Mouse (Mus musculus): ENCODE results near the gene 4921509C19Rik. TPM values are rescaled to one million over a fixed set of nuclear protein-coding genes. Genes with fewer than 3 reads are reported as not detected.
A peak's percentile ranks its signal among the peaks of the same experiment; 100 is the strongest.
"Not testable (repeated sequence)": the region's sequence is repeated elsewhere in the genome, so short reads cannot be mapped to it uniquely, and the experiment has no call there.

4921509C19Rik gene
- polyA plus RNA-seq, 1 experiment from 2014 or later: not detected

DNA sequence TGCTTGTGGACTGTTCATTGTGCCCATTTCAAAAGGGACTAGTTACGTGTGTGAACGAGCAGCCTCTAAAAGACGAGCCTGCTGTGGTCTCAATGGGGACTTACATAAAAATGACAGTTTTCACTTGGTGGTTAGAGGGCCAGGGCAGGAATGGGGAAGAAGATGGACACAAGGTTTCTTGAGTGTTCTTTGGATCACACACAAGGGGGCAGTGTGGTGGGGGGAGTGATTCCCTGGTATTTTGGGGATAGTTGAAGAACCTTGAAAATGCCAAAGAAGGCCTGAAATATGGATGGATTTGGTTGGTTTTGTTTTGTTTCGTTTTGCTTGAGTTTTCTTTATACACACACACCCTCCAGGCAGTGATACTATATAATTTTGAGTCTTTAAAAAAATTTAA, 28.3 kb upstream of the 4921509C19Rik start:
- no peak for ATAC-seq
- WGBS: 90% methylated on average over 4 of the region's 4 CpGs
- peaks cover 69% of the 10 kb centered on the region for H3K36me3 ChIP-seq (ENCODE audit: control insufficient read depth, insufficient read depth)
- no peaks in the 10 kb centered on the region for H3K4me1 ChIP-seq (replicated peaks; ENCODE audit: control insufficient read depth, insufficient read depth, low read length)
- H3K9me3 ChIP-seq (ENCODE audit: control insufficient read depth): no peaks in the 10 kb centered on the region
- peak; percentile 44 for TF ChIP-seq CTCF (IDR thresholded peaks at IDR 0.05; ENCODE audit: low read depth)
- H3K4me2 ChIP-seq (replicated peaks; ENCODE audit: low read depth): no peak overlapping the region
- H3K27ac ChIP-seq (ENCODE audit: low read depth, low read length): no peak overlapping the region
- H3K27me3 ChIP-seq (replicated peaks; ENCODE audit: control insufficient read depth, insufficient read depth, low read length): no peaks in the 10 kb centered on the region
- no peak overlapping the region for H3K9ac ChIP-seq (ENCODE audit: low read depth, low read length)
- no peak overlapping the region for H3K4me3 ChIP-seq (ENCODE audit: low read depth, low read length)

DNA sequence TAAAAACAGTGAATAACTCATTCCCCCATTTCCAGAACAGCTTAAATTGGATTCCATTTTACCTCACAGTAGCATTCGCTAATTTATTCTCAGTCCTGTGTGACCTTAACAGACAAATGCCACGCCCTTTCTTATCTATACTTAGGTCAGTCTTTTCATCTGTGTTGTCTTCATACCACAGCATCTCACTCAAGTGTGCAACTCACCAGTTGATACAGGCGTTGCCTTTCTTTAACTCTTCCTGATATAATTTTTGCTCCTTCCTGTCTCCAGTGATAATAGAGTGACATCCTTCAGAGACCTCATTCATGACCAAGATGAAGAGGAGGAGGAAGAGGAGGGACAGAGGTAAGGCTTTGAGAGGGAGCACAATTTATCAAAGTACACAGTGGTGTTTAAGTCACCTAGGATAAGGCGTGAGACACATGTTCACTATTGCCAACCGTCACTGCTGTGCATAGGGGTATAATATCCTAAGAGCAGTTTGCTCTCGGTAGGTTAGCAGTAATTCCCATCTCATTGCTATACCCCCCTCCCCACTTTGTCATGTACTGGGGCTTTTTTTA, 24.6 kb upstream of the 4921509C19Rik start:
- no peaks in the 10 kb centered on the region for H3K4me1 ChIP-seq (replicated peaks; ENCODE audit: control insufficient read depth, insufficient read depth, low read length)
- no peak for TF ChIP-seq CTCF (IDR thresholded peaks at IDR 0.05; ENCODE audit: low read depth)
- peaks cover 52% of the 10 kb centered on the region for H3K36me3 ChIP-seq (ENCODE audit: control insufficient read depth, insufficient read depth)

GRCm38 (mm10) chr2:151498358-151498757, 22.4 kb upstream of the 4921509C19Rik start:
- H3K4me1 ChIP-seq (replicated peaks; ENCODE audit: control insufficient read depth, insufficient read depth, low read length): no peaks in the 10 kb centered on the region
- H3K9ac ChIP-seq (ENCODE audit: low read depth, low read length): no peak overlapping the region
- no peaks in the 10 kb centered on the region for H3K27me3 ChIP-seq (replicated peaks; ENCODE audit: control insufficient read depth, insufficient read depth, low read length)
- no peak overlapping the region for H3K4me2 ChIP-seq (replicated peaks; ENCODE audit: low read depth)
- WGBS: 67% methylated on average over 3 of the region's 3 CpGs
- no peak overlapping the region for H3K27ac ChIP-seq (ENCODE audit: low read depth, low read length)
- H3K9me3 ChIP-seq (ENCODE audit: control insufficient read depth): no peaks in the 10 kb centered on the region
- ATAC-seq: no peak
- no peak overlapping the region for H3K4me3 ChIP-seq (ENCODE audit: low read depth, low read length)
- TF ChIP-seq CTCF (IDR thresholded peaks at IDR 0.05; ENCODE audit: low read depth): no peak
- H3K36me3 ChIP-seq (ENCODE audit: control insufficient read depth, insufficient read depth): peaks cover 37% of the 10 kb centered on the region

More for the DNA sequence above, 24.6 kb upstream of the 4921509C19Rik start:
- Histone ChIP-seq H3K9me3 (ENCODE audit: control insufficient read depth) (no peaks in the 10 kb centered on the region), H3K4me2 (replicated peaks; ENCODE audit: low read depth) (no peak overlapping the region), H3K9ac (ENCODE audit: low read depth, low read length) (no peak overlapping the region), H3K4me3 (ENCODE audit: low read depth, low read length) (no peak overlapping the region), H3K27ac (ENCODE audit: low read depth, low read length) (no peak overlapping the region), H3K27me3 (replicated peaks; ENCODE audit: control insufficient read depth, insufficient read depth, low read length) (no peaks in the 10 kb centered on the region)
- 90% methylated on average over 6 of the region's 6 CpGs for WGBS
- no peak for ATAC-seq

DNA sequence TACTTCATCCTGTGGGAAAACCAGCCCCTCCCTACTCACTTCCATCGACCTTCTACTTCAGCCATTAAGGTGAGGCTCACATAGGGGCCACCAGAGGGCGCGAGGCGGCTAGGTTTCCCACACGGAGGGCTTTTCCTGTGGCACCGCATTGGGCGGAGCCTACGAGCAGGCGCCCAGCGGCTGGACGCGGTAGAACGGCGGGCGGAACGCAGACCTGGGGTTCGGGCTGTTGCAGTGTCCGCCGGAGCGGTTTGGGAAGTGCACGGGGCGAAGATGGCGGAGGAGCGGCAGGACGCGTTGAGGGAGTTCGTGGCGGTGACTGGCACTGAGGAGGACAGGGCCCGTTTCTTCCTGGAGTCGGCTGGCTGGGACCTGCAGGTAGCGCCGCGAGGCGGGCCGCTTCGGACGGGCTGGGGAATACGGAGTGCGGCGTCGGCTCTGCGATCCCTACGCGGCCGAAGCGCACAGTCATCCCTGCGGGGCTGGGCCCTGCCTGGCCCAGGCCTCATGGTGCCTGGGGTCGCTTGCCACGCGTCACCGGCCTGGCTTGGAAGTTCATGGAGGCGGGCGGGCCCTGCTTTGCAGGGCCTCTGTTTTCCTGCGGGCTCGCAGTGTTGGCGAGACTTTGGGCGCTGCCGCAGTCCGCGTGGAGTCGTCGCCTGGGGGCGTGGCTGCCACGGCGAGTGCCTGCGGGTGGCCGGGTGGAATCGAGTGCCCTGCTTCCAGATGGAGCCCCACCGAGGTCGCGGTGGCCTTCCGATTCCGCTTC, 18.3 kb upstream of the 4921509C19Rik start, which contains the start of gene Nsfl1c:
Gene Nsfl1c, plus strand, starts transcription at position 148 of the 769 bp plus-strand sequence.
- Histone ChIP-seq H3K4me3 (ENCODE audit: low read depth, low read length) (peak within 1 kb of the TSS; percentile 98), H3K9me3 (ENCODE audit: control insufficient read depth) (no peaks in the 10 kb centered on the region), H3K27me3 (replicated peaks; ENCODE audit: control insufficient read depth, insufficient read depth, low read length) (no peaks in the 10 kb centered on the region), H3K36me3 (ENCODE audit: control insufficient read depth, insufficient read depth) (peaks cover 17% of the 10 kb centered on the region), H3K9ac (ENCODE audit: low read depth, low read length) (peak within 1 kb of the TSS; percentile 86), H3K27ac (ENCODE audit: low read depth, low read length) (no peak within 1 kb of the TSS; the same call in 1 of the 2 replicates), H3K4me1 (replicated peaks; ENCODE audit: control insufficient read depth, insufficient read depth, low read length) (no peaks in the 10 kb centered on the region), H3K4me2 (replicated peaks; ENCODE audit: low read depth) (peak within 1 kb of the TSS; percentile 83)
- under 1% methylated on average over 73 of the region's 73 CpGs for WGBS
- peak; percentile 99 for TF ChIP-seq CTCF (IDR thresholded peaks at IDR 0.05; ENCODE audit: low read depth)
- peak; percentile 100 for ATAC-seq

GRCm38 (mm10) chr2:151486496-151486895, 10.5 kb upstream of the 4921509C19Rik start:
- Histone ChIP-seq H3K27ac (ENCODE audit: low read depth, low read length) (no peak overlapping the region), H3K9me3 (ENCODE audit: control insufficient read depth) (no peaks in the 10 kb centered on the region), H3K4me3 (ENCODE audit: low read depth, low read length) (no peak overlapping the region), H3K9ac (ENCODE audit: low read depth, low read length) (no peak overlapping the region), H3K27me3 (replicated peaks; ENCODE audit: control insufficient read depth, insufficient read depth, low read length) (no peaks in the 10 kb centered on the region), H3K36me3 (ENCODE audit: control insufficient read depth, insufficient read depth) (no peaks in the 10 kb centered on the region), H3K4me2 (replicated peaks; ENCODE audit: low read depth) (no peak overlapping the region), H3K4me1 (replicated peaks; ENCODE audit: control insufficient read depth, insufficient read depth, low read length) (no peaks in the 10 kb centered on the region)
- no peak for TF ChIP-seq CTCF (IDR thresholded peaks at IDR 0.05; ENCODE audit: low read depth)
- no peak for ATAC-seq

- H3K9me3 ChIP-seq (ENCODE audit: control insufficient read depth); H3K36me3 ChIP-seq (ENCODE audit: control insufficient read depth, insufficient read depth); H3K4me1 ChIP-seq (replicated peaks; ENCODE audit: control insufficient read depth, insufficient read depth, low read length); ATAC-seq; H3K4me3 ChIP-seq (ENCODE audit: low read depth, low read length); H3K27me3 ChIP-seq (replicated peaks; ENCODE audit: control insufficient read depth, insufficient read depth, low read length); H3K4me2 ChIP-seq (replicated peaks; ENCODE audit: low read depth); H3K9ac ChIP-seq (ENCODE audit: low read depth, low read length); H3K27ac ChIP-seq (ENCODE audit: low read depth, low read length): not testable (repeated sequence)
- 67% methylated on average over 4 of the region's 4 CpGs for WGBS
These were observed 41.0 kb downstream of the 4921509C19Rik start for GRCm38 (mm10) chr2:151434971-151435370.
